Mouse (Mus musculus): ENCODE measurements around the gene Ociad2.

GRCm38 (mm10) chr5:73360240-73360639 is 19.4 kb upstream of the Ociad2 start:
- TF ChIP-seq CTCF (IDR thresholded peaks at IDR 0.05; ENCODE audit: control insufficient read depth, insufficient read depth, insufficient read length) (no peak), MYOD1 (IDR thresholded peaks at IDR 0.05; ENCODE audit: control insufficient read depth, insufficient read length, low read depth) (no peak), MAX (IDR thresholded peaks at IDR 0.05) (no peak), CEBPB (IDR thresholded peaks at IDR 0.05; ENCODE audit: low read depth) (no peak), USF1 (IDR thresholded peaks at IDR 0.05; ENCODE audit: low read depth) (no peak), FOSL1 (IDR thresholded peaks at IDR 0.05; ENCODE audit: insufficient read depth, low read length, poor library complexity, severe bottlenecking) (no peak)
